Mouse (Mus musculus) neural tube, embryonic 12.5 days (tissue): Measurements from ENCODE around the gene Fignl1. TPM values are rescaled to one million over a fixed set of nuclear protein-coding genes. Genes with fewer than 3 reads are reported as not detected.
A peak's percentile ranks its signal among the peaks of the same experiment; 100 is the strongest.

Experiments
- ATAC-seq: fragments of 200-750 bp; cut with Nextera tagmentation; 2 replicates; pipeline ENCODE4 v1.8.0; 2017; ENCODE audit warnings: low read depth, mild to moderate bottlenecking, moderate TSS enrichment, moderate library complexity; ENCODE audit not compliant: low FRiP score
- H3K27ac ChIP-seq: fragments of 300-500 bp; sonication (generic); 2 replicates; pipeline ENCODE4 v1.5.1; 2016
- H3K27me3 ChIP-seq: fragments of 300-500 bp; sonication (generic); replicated peaks from 2 replicates; pipeline ENCODE4 v1.6.1; 2016; ENCODE audit warnings: mild to moderate bottlenecking
- H3K36me3 ChIP-seq: fragments of 300-500 bp; sonication (generic); 2 replicates; pipeline ENCODE4 v1.6.1; 2016; ENCODE audit warnings: mild to moderate bottlenecking
- H3K4me1 ChIP-seq: fragments of 300-500 bp; sonication (generic); 2 replicates; pipeline ENCODE4 v1.6.1; 2016
- H3K4me2 ChIP-seq: fragments of 300-500 bp; sonication (generic); replicated peaks from 2 replicates; pipeline ENCODE4 v1.6.1; 2016; ENCODE audit warnings: mild to moderate bottlenecking
- H3K4me3 ChIP-seq: fragments of 300-500 bp; sonication (generic); 2 replicates; pipeline ENCODE4 v1.5.1; 2016
- H3K9ac ChIP-seq: fragments of 300-500 bp; sonication (generic); 2 replicates; pipeline ENCODE4 v1.6.1; 2016; ENCODE audit warnings: mild to moderate bottlenecking
- H3K9me3 ChIP-seq: fragments of 300-500 bp; sonication (generic); 2 replicates; pipeline ENCODE4 v1.6.1; 2016; ENCODE audit warnings: mild to moderate bottlenecking
- WGBS: fragments of 180-500 bp; shearing (Covaris S2); methylation state at CpG from one replicate; pipeline ENCODE4 v1.1.7; 2016; 5-methylcytosine and 5-hydroxymethylcytosine counted together
- polyA plus RNA-seq: library from polyadenylated mRNA; unstranded; fragments of >200 nt; fragmentation: Nextera tagmentation; extraction: Ambion mirVana; gene quantifications from 2 replicates; pipeline ENCODE4 v1.2.1, GENCODE M21; 2016

Gene Fignl1
- polyA plus RNA-seq, 1 experiment from 2014 or later, result 44.9 TPM

- H3K27ac ChIP-seq, result no peak overlapping the region
- peaks cover 13% of the 10 kb centered on the region; the same call in 1 of the 2 replicates for H3K4me1 ChIP-seq
- 39% methylated on average over 13 of the region's 13 CpGs for WGBS
- no peak overlapping the region for H3K4me2 ChIP-seq
- H3K27me3 ChIP-seq, result no peaks in the 10 kb centered on the region
- no peaks in the 10 kb centered on the region for H3K9me3 ChIP-seq
- H3K36me3 ChIP-seq, result no peaks in the 10 kb centered on the region
- peak; percentile 62 for ATAC-seq
- H3K9ac ChIP-seq, result no peak overlapping the region
- no peak overlapping the region for H3K4me3 ChIP-seq
Observed at GRCm38 (mm10) chr11:11844367-11844971, 35.7 kb upstream of the Fignl1 start.

GRCm38 (mm10) chr11:11841590-11841989 lies 32.8 kb upstream of the Fignl1 start:
- Histone ChIP-seq H3K9ac (no peak overlapping the region), H3K27me3 (no peaks in the 10 kb centered on the region), H3K4me3 (no peak overlapping the region), H3K36me3 (no peaks in the 10 kb centered on the region), H3K9me3 (no peaks in the 10 kb centered on the region), H3K27ac (no peak overlapping the region), H3K4me1 (peaks cover 17% of the 10 kb centered on the region), H3K4me2 (no peak overlapping the region)
- WGBS, result 92% methylated on average over 4 of the region's 4 CpGs
- ATAC-seq, result no peak

DNA sequence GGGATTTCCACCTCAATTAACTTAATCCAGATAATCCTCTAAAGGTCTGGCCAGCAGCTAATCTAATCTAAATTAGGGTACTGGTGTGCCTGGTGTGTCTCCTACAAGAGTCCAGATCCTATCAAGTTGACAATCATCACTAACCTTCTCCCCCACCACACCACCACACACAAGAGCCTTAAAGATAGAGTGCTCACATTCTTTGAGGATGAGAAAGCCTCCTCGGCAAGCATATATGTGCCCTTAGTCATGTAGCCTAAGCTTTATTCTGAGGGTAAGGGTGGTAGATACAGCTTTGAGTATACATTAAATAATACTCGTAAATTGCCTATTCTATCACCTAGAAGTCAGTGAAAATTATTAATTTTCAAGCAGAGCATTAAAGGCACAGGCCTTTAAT lies 32.0 kb upstream of the Fignl1 start:
- Histone ChIP-seq H3K36me3 (no peaks in the 10 kb centered on the region), H3K9me3 (no peaks in the 10 kb centered on the region), H3K27me3 (no peaks in the 10 kb centered on the region), H3K4me1 (peaks cover 17% of the 10 kb centered on the region), H3K4me3 (no peak overlapping the region), H3K4me2 (no peak overlapping the region), H3K27ac (no peak overlapping the region), H3K9ac (no peak overlapping the region)
- WGBS, result 95% methylated on average over 2 of the region's 2 CpGs
- ATAC-seq, result no peak

GRCm38 (mm10) chr11:11839874-11840273 lies 31.1 kb upstream of the Fignl1 start:
- Histone ChIP-seq H3K4me1 (peaks cover 13% of the 10 kb centered on the region), H3K4me2 (no peak overlapping the region), H3K27me3 (no peaks in the 10 kb centered on the region), H3K9ac (no peak overlapping the region), H3K36me3 (no peaks in the 10 kb centered on the region), H3K4me3 (no peak overlapping the region), H3K27ac (no peak overlapping the region), H3K9me3 (no peaks in the 10 kb centered on the region)
- no peak for ATAC-seq
- WGBS, result 90% methylated on average over 7 of the region's 7 CpGs

- Histone ChIP-seq H3K27ac (no peak overlapping the region), H3K9ac (no peak overlapping the region), H3K27me3 (no peaks in the 10 kb centered on the region), H3K4me3 (no peak overlapping the region), H3K36me3 (no peaks in the 10 kb centered on the region), H3K9me3 (no peaks in the 10 kb centered on the region), H3K4me1 (peaks cover 14% of the 10 kb centered on the region), H3K4me2 (no peak overlapping the region)
- ATAC-seq, result no peak
- 82% methylated on average over 5 of the region's 5 CpGs for WGBS
Observed at GRCm38 (mm10) chr11:11837384-11837783, 28.6 kb upstream of the Fignl1 start.

- 54% methylated on average over 18 of the region's 18 CpGs for WGBS
- ATAC-seq, result no peak
- Histone ChIP-seq H3K4me1 (peaks cover 19% of the 10 kb centered on the region), H3K27me3 (no peaks in the 10 kb centered on the region), H3K4me2 (no peak overlapping the region; the same call in 1 of the 2 replicates), H3K4me3 (no peak overlapping the region), H3K36me3 (no peaks in the 10 kb centered on the region), H3K27ac (no peak overlapping the region), H3K9ac (no peak overlapping the region), H3K9me3 (no peaks in the 10 kb centered on the region)
Observed at GRCm38 (mm10) chr11:11836713-11837370, 28.1 kb upstream of the Fignl1 start.

- Histone ChIP-seq H3K36me3 (no peaks in the 10 kb centered on the region), H3K4me3 (no peak overlapping the region), H3K9ac (no peak overlapping the region), H3K9me3 (no peaks in the 10 kb centered on the region), H3K4me2 (no peak overlapping the region), H3K4me1 (peaks cover 23% of the 10 kb centered on the region), H3K27ac (no peak overlapping the region), H3K27me3 (no peaks in the 10 kb centered on the region)
- 55% methylated on average over 8 of the region's 8 CpGs for WGBS
- ATAC-seq, result no peak
Observed at GRCm38 (mm10) chr11:11836262-11836661, 27.5 kb upstream of the Fignl1 start.

- 85% methylated on average over 4 of the region's 4 CpGs for WGBS
- H3K36me3 ChIP-seq, result no peaks in the 10 kb centered on the region
- no peak overlapping the region for H3K9ac ChIP-seq
- no peaks in the 10 kb centered on the region for H3K27me3 ChIP-seq
- ATAC-seq, result no peak
- H3K4me3 ChIP-seq, result no peak overlapping the region
- no peaks in the 10 kb centered on the region for H3K9me3 ChIP-seq
- H3K27ac ChIP-seq, result no peak overlapping the region
- H3K4me1 ChIP-seq, result peaks cover 27% of the 10 kb centered on the region
- no peak overlapping the region for H3K4me2 ChIP-seq
Observed at GRCm38 (mm10) chr11:11835791-11836190, 27.0 kb upstream of the Fignl1 start.

DNA sequence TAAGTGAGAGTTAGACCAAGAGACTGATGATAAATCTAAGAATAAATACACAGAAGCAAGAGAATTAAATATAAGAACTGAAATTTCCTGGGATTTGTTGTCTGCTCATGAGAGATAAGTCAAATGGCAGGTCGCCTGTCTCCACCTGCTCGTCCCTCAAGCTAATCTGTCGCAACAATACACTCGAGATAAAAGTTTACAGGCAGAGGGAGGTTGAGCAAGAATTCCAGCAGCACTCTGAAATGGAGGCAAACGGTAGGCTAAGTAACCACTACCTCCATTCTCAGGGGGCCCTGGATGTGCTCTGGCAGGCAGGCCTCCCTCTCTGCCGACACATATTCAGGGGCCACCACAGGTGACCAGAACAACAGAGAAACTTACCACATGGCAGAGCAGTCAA lies 26.6 kb upstream of the Fignl1 start:
- H3K9ac ChIP-seq, result no peak overlapping the region
- ATAC-seq, result no peak
- no peaks in the 10 kb centered on the region for H3K36me3 ChIP-seq
- H3K4me1 ChIP-seq, result peaks cover 29% of the 10 kb centered on the region
- H3K27ac ChIP-seq, result no peak overlapping the region
- H3K9me3 ChIP-seq, result no peaks in the 10 kb centered on the region
- H3K4me2 ChIP-seq, result no peak overlapping the region
- H3K4me3 ChIP-seq, result no peak overlapping the region
- 51% methylated on average over 6 of the region's 6 CpGs for WGBS
- no peaks in the 10 kb centered on the region for H3K27me3 ChIP-seq

DNA sequence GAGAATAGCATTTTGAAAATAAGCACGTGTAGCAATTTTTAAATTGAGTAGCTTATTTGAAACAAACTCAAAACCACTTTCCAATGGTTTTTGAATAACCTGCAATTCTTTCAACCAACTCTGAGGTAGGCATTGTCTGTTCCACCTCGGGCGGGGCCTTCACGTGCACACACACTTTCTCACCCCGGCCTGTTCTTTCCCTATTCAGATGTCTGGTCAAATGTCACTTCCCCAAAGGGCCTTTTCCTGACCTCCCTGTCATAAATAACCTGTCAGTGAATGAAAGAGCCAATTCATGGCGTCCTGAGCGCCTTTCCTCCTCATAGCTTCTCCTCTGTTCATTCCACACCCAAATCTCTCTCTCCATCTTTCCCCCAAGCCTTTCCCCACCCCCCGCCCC lies 24.3 kb upstream of the Fignl1 start:
- Histone ChIP-seq H3K27me3 (no peaks in the 10 kb centered on the region), H3K27ac (no peak overlapping the region), H3K4me2 (no peak overlapping the region; the same call in 1 of the 2 replicates), H3K4me1 (peaks cover 48% of the 10 kb centered on the region), H3K9me3 (no peaks in the 10 kb centered on the region), H3K4me3 (no peak overlapping the region), H3K36me3 (no peaks in the 10 kb centered on the region), H3K9ac (no peak overlapping the region)
- ATAC-seq, result no peak
- 6% methylated on average over 8 of the region's 8 CpGs for WGBS

DNA sequence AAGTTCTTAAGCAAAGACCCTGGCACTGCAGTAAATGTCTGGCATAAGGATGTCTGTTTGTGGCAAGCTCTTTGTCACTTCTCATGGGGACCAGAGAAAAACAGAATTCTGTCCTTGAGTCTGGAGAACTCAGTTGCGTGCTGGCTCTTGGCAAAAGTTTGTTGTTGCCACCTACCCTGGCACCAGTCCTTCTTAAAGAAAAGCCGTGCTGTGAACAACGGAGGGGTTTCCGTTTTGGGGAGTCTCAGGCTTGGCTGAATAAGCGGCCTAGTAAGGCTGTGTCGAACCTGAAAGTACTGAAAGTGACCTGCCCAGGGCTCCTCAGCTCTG lies 24.0 kb upstream of the Fignl1 start:
- H3K4me3 ChIP-seq, result no peak overlapping the region
- H3K27me3 ChIP-seq, result no peaks in the 10 kb centered on the region
- H3K4me1 ChIP-seq, result peaks cover 52% of the 10 kb centered on the region
- no peak overlapping the region for H3K4me2 ChIP-seq
- no peaks in the 10 kb centered on the region for H3K36me3 ChIP-seq
- WGBS, result 19% methylated on average over 6 of the region's 6 CpGs
- H3K9me3 ChIP-seq, result no peaks in the 10 kb centered on the region
- no peak for ATAC-seq
- H3K27ac ChIP-seq, result peak overlapping the region; percentile 51; the same call in 1 of the 2 replicates
- H3K9ac ChIP-seq, result no peak overlapping the region

- H3K4me1 ChIP-seq, result peaks cover 55% of the 10 kb centered on the region
- ATAC-seq, result no peak
- no peak overlapping the region for H3K9ac ChIP-seq
- no peaks in the 10 kb centered on the region for H3K27me3 ChIP-seq
- WGBS, result 5% methylated on average over 6 of the region's 6 CpGs
- peak overlapping the region; percentile 51 for H3K27ac ChIP-seq
- no peaks in the 10 kb centered on the region for H3K36me3 ChIP-seq
- H3K9me3 ChIP-seq, result no peaks in the 10 kb centered on the region
- no peak overlapping the region for H3K4me3 ChIP-seq
- peak overlapping the region; percentile 7; the same call in 1 of the 2 replicates for H3K4me2 ChIP-seq
Observed at GRCm38 (mm10) chr11:11831940-11832754, 23.4 kb upstream of the Fignl1 start.
